Mouse (Mus musculus): ENCODE data around the gene Sox30. TPM values are rescaled to one million over a fixed set of nuclear protein-coding genes. Genes with fewer than 3 reads are reported as not detected.

Gene Sox30
- total RNA-seq (2021) = under 1 TPM; 0.14 to 0.24 TPM
- long read RNA-seq, experiment 1 = 0 reads
- long read RNA-seq, experiment 2, partial matches to known transcripts = 0 of 1 reads
- long read RNA-seq, experiment 2, other reads (novel, unspliced or antisense) = 0 of 1 reads

DNA sequence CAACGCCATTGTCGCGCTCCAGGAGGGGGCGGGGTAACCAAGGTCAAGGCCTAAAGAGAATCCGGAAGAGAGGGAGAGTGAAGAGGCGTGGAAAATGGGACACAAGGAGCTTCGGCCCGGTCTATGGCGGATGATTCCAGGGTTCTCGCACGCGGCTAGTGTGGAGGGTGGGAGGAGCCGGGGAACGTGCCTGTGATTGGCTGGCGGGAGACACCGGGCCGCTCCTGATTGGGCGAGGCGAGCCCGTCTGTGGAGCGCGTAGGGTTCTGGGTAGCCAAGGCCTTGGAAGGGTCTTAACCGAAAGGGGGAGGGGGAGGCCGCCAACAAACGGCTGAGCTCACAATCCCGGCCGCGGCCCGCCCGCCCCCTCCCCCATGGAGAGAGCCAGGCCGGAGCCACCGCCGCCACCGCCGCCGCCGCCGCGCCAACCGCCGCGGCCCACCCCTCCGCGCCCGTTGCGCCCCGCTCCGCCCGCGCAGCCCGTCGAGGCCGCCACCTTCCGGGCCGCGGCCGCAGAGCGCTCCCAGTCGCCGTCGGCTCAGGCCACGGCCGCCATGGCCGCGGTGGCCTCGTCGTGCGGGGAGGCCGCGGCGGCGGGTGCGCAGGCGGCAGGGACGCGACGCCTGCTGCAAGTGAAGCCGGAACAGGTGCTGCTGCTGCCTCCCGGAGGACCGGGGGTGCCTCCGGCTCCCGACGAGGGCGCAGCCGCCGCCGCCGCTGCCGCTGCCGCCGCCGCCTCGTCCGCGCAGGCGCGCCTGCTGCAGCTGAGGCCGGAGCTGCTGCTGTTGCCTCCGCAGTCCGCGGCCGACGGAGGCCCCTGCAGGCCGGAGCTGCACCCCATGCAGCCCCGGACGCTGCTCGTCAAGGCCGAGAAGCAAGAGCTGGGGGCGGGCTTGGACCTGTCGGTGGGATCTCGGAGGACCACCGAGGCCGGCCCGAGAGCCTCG is at the start of gene Sox30:
TSS of gene Sox30 (plus strand) at position 365 of the 947 bp plus-strand sequence.
- intact Hi-C loops (cut with DNase I) = loop anchor here (1.0 kb wide), 1 partner anchor 25 kb away; the partner anchor contains the start of gene Thg1l
- DNase-seq = peak; percentile 71 to 72

DNA sequence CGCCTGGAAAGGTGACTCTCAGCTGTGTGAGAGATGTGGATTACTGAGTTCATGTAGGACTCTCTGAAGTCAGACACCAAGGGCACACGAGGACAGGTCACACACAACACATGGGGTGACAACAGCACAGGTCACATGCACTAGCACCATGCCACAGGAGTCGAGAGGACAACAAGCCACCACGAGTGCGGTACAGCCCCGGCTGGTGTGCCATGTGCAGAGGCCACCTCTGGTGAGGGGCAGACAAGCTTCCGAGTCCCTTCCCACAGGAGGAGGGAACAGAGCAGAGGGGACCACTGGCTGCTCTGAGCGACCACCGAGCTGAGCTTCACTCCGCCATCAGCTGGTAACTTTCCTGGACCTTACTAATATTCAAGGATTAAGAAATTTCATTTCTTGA is 47.3 kb upstream of the Sox30 start:
- intact Hi-C loops (cut with DNase I) = no loop called here
- DNase-seq = no peak

DNA sequence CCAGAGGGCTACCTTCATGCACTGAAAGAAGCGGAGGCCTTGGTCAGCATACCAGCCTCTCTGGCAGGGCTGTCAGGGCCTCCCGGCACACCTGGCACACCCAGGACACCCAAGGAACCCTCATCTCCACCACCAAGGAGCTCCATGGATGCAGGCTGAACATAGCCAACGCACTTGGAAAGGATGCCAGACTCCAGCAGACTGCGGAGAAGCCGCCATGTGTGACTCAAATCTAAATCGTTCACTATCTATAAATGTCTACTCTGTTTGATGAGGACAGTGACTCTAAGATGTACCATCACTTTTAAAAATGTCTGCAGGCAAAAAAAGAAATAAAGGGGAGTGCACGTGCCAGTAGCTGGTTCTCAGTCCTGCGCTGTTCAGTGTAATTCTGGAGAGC is 42.6 kb upstream of the Sox30 start:
- no peak for DNase-seq
- intact Hi-C loops (cut with DNase I) = no loop called here

DNA sequence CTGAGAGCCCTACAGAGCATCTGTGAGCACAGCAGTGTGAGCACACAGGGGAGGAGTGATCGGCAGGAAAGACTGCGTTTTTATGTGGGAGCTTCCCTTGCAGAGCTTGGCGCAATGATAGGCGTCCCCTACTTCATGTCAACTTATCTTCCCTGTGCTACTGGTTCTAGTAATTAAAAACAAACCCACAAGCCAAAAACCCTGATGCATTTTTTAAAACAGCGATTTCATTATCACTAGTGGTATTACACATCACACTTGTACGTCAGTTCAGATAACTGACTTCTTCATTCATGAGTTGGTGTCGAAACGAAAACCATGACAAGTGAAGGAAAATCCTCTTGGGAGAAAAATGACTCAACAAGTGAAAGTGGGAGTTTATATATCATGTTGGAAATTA is 41.2 kb upstream of the Sox30 start:
- no peak for DNase-seq
- intact Hi-C loops (cut with DNase I) = no loop called here

DNA sequence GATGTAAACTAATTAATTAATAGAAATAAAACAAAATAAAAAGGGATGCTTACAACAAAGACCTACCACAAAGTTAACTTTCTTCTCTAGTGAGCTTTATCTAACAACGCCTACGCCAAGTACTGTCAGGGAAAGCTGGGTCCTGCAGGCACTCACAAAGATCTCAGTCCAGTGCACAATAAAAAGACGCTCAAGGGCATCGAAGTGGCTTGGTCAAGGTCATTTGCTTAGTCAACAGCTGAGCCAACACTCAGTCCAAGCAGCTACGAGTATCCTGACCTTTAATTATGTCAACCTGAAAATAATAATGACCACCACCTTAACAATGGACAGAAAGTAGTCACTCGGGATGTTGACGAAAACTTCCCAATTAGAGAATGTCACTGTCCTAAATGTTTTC is 37.8 kb upstream of the Sox30 start:
- no peak for DNase-seq
- intact Hi-C loops (cut with DNase I) = no loop called here

DNA sequence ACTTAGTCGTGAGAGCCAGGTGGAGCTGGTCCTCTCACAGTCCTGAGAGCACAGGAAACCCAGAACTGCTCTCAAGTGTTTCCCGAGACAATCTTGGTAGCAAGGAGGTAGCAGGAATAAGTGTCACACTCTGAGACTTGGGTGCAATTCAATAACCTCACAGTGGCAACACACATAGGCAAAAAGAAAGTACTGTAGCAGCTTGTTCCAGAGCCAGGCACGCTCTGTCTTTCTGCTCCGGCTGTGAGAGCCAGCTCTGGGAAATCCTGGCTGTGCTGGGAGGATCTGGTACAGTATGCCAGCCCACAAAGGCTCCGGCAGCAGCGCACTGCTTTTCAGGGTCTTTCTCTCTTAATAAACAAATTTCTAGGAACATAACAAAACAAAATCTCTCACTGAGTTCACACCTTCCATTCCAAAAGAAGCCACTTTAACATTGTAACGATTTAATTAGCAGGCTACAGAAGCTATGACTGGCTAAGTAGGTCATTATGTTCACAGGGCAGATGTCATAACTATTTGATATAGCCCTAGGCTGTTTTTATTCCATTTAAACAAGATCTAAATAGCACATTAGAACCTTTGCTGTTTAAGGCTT is 36.9 kb upstream of the Sox30 start:
- peak; percentile 19 to 23 for DNase-seq
- intact Hi-C loops (cut with DNase I) = no loop called here

DNA sequence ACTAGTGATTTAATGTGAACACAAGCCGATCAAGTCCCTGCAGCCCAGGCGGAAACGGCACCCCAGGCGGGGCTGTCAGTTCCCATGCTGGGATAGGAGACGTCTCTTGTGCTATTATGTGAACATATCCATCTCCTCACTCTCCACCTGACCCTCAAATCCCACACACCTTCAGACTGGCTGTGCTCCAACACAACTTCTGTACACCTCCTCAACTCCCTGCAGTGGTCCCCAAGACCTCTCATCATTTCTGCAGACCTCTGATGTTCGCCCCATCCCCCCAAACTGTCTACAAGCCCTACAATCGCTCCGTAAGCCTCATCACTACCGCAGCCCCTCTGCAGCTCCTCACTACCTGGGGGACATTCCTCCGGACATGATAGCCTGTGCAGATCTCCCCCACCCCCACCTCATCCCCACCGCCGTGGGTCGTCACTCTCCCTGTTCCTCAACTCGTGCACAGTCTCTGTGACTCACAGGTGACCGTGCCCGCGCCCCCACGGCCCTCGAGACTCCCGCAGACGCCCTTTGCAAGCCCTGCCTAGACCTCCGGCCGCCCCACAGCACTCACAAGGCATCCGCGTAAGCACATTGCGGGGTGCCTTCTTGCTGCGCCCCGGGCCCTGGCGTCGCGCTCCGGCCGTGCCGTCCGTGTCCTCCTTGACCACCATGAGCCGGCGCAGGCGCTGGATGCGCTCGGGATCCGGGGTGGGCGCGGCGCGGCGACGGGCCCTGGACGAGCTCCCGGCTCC is 36.0 kb upstream of the Sox30 start:
- intact Hi-C loops (cut with DNase I) = no loop called here
- DNase-seq = peak in 1 of 2 experiments; percentile 17

DNA sequence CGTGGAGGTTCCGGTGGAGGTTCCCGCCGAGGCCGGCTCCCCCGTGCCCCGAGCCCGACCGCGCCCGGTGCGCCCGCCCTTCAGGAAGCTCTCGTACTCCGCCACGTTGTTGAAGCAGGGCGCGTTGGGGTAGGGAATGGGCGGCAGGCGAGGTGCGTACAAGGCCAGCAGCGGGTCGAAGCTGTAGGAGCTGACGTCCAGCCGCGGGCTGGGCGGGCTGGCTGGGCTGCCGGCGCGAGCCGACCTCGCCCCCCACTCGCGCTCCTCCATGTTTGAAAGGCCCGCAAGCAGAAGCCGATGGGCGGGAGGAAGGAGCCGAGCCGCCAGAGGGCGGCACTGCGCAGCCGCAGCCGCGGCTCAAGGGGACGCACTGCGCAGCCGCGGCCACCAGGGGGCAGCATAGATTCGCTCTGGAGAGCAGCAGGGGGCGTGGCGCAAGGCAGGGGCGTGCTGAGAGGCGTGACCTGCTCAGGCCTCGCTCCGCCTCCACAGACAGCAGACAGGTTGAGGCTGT is 35.4 kb upstream of the Sox30 start, which contains the start of gene Lsm11:
TSS of gene Lsm11 (minus strand) at position 293 of the 514 bp plus-strand sequence.
- intact Hi-C loops (cut with DNase I) = loop anchor here (1.0 kb wide), 1 partner anchor 271 kb away; no protein-coding TSS in a partner anchor
- DNase-seq = peak; percentile 100

DNA sequence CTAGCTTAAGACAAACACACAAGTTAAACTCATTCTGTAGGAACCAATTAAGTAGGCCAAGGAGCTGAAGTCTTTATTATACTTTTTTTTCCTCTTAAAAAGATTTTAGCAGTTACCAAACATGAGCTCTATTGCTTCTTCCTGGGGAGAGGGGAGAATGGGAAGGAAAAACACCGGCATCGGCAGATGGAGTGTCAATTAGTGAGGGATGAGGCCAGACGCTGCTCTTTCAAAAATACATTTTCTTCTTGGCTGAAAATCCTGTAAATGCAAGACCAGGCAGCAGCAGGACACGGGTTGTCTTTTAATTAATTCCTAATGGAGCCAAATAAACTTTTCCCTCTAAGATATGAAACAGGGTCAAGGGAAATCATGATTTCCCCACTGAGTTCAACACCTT is 33.3 kb upstream of the Sox30 start:
- intact Hi-C loops (cut with DNase I) = no loop called here
- no peak for DNase-seq

DNA sequence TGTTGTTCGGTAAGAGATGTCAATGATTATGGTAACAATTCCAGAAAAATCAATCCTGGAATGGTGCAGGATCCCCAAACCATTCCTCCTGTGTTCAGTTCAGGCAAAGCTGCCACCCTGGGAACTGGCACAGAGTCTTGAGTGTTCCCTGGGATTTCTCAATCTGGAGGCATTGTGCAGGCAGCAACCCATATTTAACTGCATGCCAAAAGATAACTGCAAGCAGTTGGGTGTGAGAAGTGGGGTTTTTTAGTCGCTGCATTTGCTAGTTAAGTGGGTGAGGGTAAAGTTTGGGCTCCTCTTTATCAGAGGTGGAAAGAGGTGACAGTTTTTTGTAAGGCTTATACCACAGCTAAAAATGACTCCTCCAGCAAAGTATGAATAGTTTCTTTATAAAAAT is 32.6 kb upstream of the Sox30 start:
- DNase-seq = no peak
- intact Hi-C loops (cut with DNase I) = no loop called here

DNA sequence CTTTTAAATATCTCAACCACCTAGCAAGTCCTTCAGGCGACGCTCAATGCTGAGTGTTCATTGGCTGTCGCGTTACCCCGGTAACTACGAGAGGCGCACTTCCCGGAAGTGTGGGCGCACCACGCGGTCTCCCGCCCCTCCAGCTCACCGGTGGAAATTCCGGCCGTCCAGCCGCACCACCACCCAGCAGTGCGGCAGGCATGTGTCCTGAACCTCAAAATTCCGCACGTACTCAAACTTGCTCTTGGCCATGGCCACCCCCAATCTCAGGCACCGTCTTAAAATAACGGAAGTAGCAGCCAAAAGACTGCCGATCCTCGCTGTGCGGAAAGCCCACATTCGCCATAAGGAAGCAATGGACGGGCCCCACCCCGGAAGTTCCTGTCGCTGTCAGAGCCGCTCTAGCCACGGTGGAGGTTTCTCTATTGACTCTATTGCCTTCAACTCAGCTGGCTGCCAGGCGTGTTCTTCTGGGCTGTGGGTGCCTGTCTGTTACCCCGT is 24.9 kb upstream of the Sox30 start, which contains the start of gene Thg1l:
TSS of gene Thg1l (minus strand) at position 368 of the 501 bp plus-strand sequence.
- peak; percentile 87 to 90 for DNase-seq
- intact Hi-C loops (cut with DNase I) = loop anchor here (1.0 to 10.0 kb wide), 3 partner anchors 25 to 170 kb away; partner anchors contain the start of gene Sox30

DNA sequence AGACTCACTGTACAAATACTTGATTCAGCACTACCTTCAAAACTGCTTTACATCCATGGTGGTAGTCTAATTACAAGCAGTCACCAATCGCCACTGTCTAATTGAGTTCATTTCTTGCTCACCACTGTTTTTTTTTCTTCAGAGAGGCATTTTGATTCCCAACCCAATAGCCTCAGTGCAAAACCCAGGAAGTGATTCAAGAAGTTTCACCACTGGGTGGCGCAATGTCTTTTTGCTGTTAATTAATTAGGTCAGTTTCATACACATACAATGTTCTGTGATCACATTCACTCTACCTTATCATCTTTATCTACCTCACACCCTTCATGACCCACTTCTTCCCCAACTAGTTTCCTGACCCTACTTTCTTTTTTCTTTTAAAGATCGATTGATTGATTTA is 20.5 kb upstream of the Sox30 start:
- peak; percentile 17 to 40 for DNase-seq
- intact Hi-C loops (cut with DNase I) = loop anchor here (5.0 to 10.0 kb wide), 2 partner anchors 88 to 165 kb away; no protein-coding TSS in a partner anchor

DNA sequence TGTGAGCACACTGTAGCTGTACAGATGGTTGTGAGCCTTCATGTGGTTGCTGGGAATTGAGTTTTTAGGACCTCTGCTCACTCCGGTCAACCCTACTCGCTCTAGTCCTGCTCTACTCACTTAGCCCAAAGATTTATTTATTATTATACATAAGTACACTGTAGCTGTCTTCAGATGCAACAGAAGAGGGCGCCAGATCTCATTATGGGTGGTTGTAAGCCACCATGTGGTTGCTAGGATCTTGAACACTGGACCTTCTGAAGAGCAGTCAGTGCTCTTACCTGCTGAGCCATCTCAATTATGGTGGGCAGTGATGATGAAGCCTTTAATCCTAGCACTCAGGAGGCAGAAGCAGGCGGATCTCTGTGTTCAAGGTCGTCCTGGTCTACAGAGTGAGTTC is 20.1 kb upstream of the Sox30 start:
- intact Hi-C loops (cut with DNase I) = no loop called here
- no peak for DNase-seq

DNA sequence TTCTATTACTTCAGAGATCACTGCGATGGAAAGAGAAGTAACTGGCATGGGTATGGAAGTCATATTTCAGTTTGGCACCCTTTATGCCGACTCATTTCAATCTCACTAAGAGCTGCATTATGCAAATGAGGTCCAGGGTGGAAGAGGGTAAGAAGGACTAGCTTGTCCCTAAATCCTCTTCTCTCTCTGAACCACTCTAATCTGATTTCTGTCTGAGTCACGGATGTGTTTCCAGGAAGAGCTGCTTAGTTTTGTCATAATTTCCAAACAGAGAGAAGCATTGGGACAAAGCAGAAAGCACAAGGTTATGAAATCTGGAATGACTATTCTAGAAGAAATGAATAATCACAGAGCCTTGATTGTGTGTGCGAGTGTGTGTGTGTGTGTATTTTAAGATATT is 13.2 kb upstream of the Sox30 start:
- intact Hi-C loops (cut with DNase I) = no loop called here
- DNase-seq = no peak

DNA sequence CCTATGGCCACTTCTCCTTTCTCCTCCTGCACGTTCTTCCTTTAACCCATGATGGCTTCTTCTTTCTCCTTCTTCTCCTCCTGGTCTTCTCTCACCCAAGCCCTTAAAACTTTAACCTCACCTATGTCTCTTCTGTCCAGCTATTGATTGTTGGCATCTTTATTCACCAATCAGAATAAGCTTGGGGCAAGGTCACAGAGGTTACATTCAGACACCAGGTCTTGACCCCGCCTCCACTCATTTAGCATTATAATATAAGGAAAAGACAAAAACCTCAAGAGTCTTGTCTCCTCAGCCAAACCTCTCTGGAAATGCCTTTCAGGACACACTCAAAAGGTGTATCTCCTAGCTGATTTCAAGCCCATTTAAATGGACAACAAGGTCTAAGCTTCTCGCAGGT is 11.6 kb upstream of the Sox30 start:
- intact Hi-C loops (cut with DNase I) = no loop called here
- DNase-seq = no peak

DNA sequence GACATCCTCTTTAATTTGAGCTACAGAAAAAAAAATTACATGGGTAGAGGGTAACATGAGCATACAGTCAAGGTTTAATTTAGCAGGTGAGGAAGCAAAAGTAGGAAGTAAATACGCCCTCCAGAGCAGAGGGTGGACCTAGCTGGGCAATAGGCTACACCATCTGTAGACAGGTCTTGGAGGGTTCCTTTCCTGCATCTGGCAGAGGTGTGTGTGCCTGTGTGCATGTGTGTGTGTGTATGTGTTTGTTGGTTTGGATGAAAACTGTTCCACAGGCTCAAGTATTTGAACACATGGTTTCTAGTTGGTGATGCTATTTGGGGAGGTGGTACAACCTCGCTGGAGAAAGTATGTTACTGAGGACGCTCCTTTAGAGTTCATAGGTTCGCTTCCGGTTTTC is 6.5 kb upstream of the Sox30 start:
- intact Hi-C loops (cut with DNase I) = no loop called here

DNA sequence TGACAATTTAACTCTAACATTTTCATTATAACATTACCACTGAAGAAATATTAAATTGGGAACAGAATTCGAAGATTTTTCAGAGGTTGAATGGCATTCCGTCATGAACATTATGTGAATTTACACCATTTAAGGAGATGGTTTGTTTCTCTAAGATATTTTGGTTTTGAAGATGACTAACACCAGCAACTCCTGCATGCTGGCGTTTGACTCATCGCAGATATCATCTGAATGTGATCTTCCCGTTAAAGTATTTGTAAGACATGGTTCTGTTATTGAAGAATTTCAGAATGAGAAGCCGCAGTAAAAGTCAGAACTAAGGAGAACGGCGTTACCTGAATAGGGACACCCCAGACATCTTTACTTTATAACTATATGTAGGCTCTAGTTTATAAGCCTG is 5.6 kb upstream of the Sox30 start:
- intact Hi-C loops (cut with DNase I) = no loop called here
- DNase-seq = no peak

More for the DNA sequence above, 6.5 kb upstream of the Sox30 start:
- DNase-seq = no peak

DNA sequence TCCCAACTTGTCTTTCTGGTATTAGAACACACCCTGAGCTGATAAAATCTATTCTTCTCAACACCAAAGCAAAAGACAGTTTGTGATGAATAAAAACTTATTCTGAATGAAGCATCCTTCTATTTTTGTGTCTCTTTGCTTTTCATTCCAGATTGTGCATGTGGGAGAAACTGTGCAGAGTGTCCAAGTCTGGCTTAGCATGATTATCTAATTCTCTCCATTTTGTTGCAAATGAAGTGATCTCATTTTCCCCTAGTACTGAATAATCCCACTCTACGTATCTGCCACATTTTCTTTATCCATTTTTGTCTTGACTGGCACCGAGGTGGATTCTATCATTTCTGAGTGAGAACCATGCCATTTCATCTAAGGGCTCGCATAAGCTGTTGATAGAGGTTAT is 4.0 kb upstream of the Sox30 start:
- intact Hi-C loops (cut with DNase I) = no loop called here
- DNase-seq = no peak

DNA sequence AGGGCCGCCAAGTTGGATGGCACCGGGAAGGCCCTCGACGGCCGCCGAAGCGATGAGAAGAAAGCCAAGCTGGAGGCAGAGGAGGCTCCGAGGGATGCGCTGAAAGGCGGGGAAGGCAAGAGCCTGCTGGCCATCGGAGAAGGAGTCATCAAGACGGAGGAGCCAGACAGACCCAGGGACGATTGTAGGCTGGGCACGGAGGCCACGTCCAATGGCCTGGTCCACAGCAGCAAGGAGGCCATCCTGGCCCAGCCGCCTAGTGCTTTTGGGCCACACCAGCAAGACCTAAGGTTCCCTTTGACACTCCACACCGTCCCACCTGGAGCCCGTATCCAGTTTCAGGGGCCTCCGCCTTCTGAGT is 763 bp downstream of the Sox30 start:
- intact Hi-C loops (cut with DNase I) = loop anchor here (1.0 kb wide), 1 partner anchor 26 kb away; the partner anchor contains the start of gene Thg1l
- DNase-seq = no peak

DNA sequence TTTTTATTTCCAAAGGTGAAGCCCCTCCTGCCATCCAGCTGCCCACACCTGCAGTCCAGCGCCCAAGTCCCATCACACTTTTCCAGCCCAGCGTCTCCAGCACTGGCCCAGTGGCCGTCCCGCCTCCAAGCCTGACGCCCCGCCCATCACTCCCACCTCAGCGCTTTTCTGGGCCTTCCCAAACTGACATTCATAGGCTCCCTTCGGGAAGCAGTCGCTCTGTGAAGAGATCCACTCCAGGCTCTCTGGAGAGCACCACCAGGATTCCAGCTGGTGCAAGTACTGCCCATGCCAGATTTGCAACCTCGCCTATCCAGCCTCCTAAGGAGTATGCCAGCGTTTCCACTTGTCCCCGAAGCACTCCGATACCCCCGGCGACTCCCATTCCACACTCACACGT is 11.5 kb downstream of the Sox30 start:
- intact Hi-C loops (cut with DNase I) = no loop called here
- peak; percentile 15 to 35 for DNase-seq

Data from heart, postnatal 14 days (tissue).